Mouse (Mus musculus) central nervous system, embryonic 18 days (tissue): ENCODE data around the gene 2200002D01Rik. TPM values are rescaled to one million over a fixed set of nuclear protein-coding genes. Genes with fewer than 3 reads are reported as not detected.

Experiments
- polyA plus RNA-seq: library from polyadenylated mRNA; depleted of rRNA; stranded (reverse); fragments of >200 nt; gene quantifications from 2 replicates; pipeline ENCODE4 v1.2.3, GENCODE M21; 2012; rRNA removed

The 2200002D01Rik gene
- 0.19 and 1.2 TPM in 2 replicates for polyA plus RNA-seq

GRCm38 (mm10) chr7:29248261-29248841 is at the start of gene 2200002D01Rik:
Gene 2200002D01Rik (minus strand): TSS chr7:29248466.

GRCm38 (mm10) chr7:29288942-29289638 is 40.8 kb upstream of the 2200002D01Rik start, which contains the start of gene Ppp1r14a:
Gene Ppp1r14a (plus strand): TSS chr7:29289308.

GRCm38 (mm10) chr7:29281201-29282073 is 33.2 kb upstream of the 2200002D01Rik start, which contains the start of gene Spint2:
Gene Spint2 (minus strand): TSS chr7:29281912.

GRCm38 (mm10) chr7:29238019-29238967 is 10.0 kb downstream of the 2200002D01Rik start, which contains the start of gene Yif1b:
Gene Yif1b (plus strand): TSS chr7:29238329.

GRCm38 (mm10) chr7:29232247-29233013 is 15.8 kb downstream of the 2200002D01Rik start, which contains the start of gene Kcnk6:
Gene Kcnk6 (minus strand): TSS chr7:29232515.

GRCm38 (mm10) chr7:29213675-29214082 is 34.6 kb downstream of the 2200002D01Rik start, which contains the start of gene Catsperg1:
Gene Catsperg1 (minus strand): TSS chr7:29214035.

Other genes with a start within 250 kb of the 2200002D01Rik start
- 12.3 and 12.4 TPM in 2 replicates for gene Ryr1, start 123.3 kb downstream of the 2200002D01Rik start, polyA plus RNA-seq
- 3.1 and 4.0 TPM in 2 replicates for gene Rasgrp4, start 113.6 kb downstream of the 2200002D01Rik start, polyA plus RNA-seq
- 27.0 and 27.4 TPM in 2 replicates for gene Fam98c, start 92.2 kb downstream of the 2200002D01Rik start, polyA plus RNA-seq
- gene Ggn, start 78.3 kb downstream of the 2200002D01Rik start, polyA plus RNA-seq = 0.41 and 0.43 TPM in 2 replicates
- 26.7 and 27.6 TPM in 2 replicates for gene Spred3, start 78.1 kb downstream of the 2200002D01Rik start, polyA plus RNA-seq
- gene Psmd8, start 67.8 kb downstream of the 2200002D01Rik start, polyA plus RNA-seq = 245 and 257 TPM in 2 replicates
- gene Catsperg1, start 34.4 kb downstream of the 2200002D01Rik start, polyA plus RNA-seq = 12.7 and 13.0 TPM in 2 replicates
- gene Kcnk6, start 16.0 kb downstream of the 2200002D01Rik start, polyA plus RNA-seq = 0.74 and 0.91 TPM in 2 replicates
- gene Yif1b, start 10.1 kb downstream of the 2200002D01Rik start, polyA plus RNA-seq = 66.8 and 73.6 TPM in 2 replicates
- 57.9 and 58.2 TPM in 2 replicates for gene Spint2, start 33.4 kb upstream of the 2200002D01Rik start, polyA plus RNA-seq
- gene Ppp1r14a, start 40.8 kb upstream of the 2200002D01Rik start, polyA plus RNA-seq = 3.5 and 4.5 TPM in 2 replicates
- 116 and 152 TPM in 2 replicates for gene Dpf1, start 55.5 kb upstream of the 2200002D01Rik start, polyA plus RNA-seq